Mouse (Mus musculus): ENCODE measurements around the gene B230217C12Rik.

The B230217C12Rik gene

GRCm38 (mm10) chr11:97809235-97810121 is 31.1 kb upstream of the B230217C12Rik start:
- no peak for DNase-seq (ENCODE audit: low spot score)

DNA sequence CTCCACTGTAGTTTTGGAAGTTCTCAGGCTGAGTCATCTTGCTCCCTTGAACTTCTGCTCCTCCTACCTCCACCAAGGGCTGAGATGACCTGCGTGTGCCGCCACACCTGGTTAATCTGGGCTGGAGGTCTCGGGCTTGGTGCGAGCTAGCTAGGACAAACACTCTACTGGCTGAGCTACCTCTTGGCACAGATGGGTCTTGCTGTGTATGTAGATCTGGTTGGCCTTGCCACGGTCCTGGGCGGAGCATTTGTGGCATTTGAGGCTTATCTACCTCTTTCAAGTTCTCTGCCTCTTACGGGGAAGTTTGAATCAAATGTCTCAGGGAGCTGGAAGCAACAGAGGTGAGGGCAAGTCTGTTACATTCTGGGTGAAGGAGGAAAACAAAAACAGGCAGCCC is 30.2 kb upstream of the B230217C12Rik start:
- DNase-seq (ENCODE audit: low spot score) = no peak

DNA sequence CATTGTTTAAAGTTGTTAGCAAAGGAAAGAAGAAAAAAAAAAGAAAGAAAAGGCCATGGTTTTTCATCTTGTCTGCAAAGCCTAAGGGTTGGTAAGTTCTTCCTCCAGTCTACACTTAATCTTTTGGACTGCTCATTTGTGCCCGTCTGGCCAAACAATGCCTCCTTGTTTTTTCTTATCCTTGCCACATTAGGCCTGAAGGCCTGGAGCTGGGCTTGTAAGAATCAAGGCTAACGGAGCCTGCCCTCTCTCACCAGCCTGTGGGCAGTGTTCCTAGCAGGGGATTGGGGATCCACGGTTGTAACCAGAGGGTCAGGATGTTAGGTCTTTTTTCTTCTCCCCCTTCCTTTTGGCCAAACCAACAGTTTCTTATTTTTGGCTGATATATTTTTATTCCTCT is 29.6 kb upstream of the B230217C12Rik start:
- no peak for DNase-seq (ENCODE audit: low spot score)

DNA sequence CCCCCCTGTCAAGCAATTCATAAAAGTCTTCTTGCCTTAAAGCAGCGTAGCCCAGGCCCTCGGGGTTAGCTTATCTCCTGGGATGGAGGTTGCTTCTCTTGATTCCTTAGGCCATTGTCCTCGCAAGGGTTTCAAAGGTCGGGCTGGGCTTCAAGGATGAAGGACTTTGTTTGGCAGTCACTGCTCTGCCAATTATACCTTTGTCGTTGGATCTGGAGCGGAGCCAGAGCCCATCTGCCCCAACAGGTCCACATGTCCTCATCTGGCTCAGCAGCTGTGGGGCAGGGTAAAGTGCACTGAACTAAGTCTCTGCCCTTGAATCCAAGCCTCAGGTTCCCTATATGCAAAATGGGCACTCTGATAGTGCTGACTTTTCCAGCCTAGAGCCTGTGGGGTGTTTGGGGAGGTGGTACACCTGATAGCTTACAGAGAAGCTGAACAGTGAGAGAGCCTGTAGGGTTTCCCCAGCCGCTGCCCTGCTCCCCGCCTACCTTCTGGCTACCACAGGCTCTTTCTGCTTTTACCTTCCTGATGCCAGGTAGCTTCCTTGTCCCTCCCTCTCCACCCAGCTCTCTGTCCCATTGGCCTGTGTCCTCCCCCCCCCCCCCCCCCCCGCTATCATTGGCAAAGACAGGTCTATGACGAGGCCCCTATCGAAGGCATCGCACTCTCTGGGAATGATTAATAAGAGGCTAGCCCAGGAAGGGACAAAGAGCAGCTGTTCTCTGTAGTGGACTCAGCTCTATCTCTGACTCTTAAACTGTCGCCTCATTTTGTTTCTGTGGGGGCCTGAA is 28.8 kb upstream of the B230217C12Rik start:
- DNase-seq (ENCODE audit: low spot score) = no peak

DNA sequence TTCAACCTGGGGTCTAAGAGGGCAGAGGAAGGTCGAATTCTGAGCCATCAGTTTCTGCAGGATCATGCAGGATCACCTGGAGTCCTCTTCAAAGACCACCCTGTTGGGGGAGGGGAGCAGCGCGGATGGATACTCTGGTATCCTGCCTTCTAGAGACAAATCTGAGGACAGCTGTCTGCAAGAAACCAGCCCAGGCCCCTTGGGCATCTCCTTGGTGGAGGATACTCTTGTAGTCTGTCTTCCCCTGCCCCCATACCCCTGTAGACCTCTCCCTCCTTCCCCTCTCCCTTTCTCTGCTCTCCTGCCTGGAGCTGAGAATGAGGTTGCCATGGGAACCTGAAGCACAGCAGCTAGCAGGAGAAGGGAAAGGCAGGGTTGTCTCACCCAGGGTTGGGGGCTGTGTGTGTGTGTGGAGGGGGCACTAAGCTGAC is 28.1 kb upstream of the B230217C12Rik start:
- DNase-seq (ENCODE audit: low spot score) = peak; percentile 82

DNA sequence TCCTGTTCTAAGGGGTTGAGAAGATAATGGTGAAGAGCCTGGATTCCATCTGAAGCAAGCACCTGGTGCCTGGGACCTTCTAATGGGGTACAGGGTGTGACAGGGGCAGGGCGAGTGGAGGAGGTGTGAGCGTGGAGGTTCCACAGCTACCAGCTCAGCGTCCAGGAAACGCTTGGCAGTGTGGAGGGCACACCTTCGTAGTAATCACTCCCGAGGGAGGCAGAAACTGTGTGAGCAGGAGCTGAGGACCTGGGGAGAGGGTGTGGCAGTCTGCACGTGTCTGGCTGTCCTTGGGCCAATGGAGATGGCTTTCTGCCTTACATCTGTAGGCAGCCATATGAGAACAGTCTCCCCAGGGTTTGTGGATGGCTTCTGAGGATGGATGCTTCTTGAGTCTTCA is 27.5 kb upstream of the B230217C12Rik start:
- DNase-seq (ENCODE audit: low spot score) = no peak

GRCm38 (mm10) chr11:97813746-97814515 is 26.6 kb upstream of the B230217C12Rik start:
- DNase-seq (ENCODE audit: low spot score) = no peak

GRCm38 (mm10) chr11:97815736-97816135 is 24.8 kb upstream of the B230217C12Rik start:
- no peak for DNase-seq (ENCODE audit: low spot score)

DNA sequence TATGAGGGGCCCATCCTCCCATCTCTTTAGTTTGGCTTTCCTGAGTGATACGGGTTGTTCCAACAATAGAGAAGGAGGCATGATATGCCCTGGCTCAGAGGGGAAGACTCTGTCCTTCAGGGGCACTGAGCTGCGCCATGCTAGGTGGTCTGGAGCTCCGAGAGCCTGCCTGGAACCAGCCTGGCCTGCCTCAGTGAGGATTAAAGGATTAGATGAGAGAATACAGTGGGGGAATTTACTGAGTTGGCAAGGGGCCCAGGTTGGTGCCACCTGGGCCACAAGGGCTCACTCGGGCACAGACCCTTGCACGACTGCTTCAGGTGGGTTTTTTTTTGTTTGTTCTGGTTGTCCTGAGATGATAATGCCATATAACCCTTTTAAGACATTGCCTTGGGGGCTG is 24.4 kb upstream of the B230217C12Rik start:
- DNase-seq (ENCODE audit: low spot score) = no peak

DNA sequence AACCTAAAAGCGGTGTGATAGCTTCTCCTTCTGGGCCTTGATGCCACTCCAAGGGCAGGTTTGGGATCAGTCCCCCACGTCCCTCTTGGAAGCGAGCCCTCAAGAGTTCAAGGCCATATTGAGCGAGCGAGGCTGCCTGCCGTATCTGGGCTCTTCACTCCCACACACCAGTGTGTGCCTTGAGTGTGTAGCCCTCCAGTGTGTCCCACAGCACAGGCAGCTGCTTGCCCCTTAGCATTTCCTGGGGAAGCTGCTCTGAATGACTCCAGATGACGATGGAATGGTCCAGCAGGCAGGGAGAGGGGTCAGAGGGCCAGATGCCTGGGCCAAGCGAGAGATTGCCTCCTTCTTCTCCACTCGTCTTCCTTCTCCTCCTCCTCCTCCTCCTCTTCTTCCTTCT is 23.7 kb upstream of the B230217C12Rik start:
- peak; percentile 61 for DNase-seq (ENCODE audit: low spot score)

DNA sequence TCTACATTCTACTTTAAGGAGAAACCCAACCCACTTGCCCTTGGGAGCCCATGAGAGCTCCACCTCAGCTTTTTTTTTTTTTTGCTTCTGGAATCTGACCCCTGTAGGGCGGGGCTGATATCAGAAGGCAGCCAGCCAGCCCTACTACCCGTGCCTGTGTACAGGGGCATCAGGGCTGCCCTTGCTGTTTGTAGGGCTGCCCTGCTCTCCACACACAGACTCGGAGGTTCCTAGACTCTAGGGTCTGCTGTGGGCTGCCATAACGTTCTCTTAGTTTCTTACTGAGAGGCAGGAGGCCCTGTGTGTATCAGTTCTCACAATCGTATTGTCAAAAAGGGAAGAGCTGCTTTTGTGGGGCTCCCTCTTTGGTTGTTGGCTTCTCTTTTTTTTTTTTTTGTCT is 23.2 kb upstream of the B230217C12Rik start:
- peak; percentile 64 for DNase-seq (ENCODE audit: low spot score)

GRCm38 (mm10) chr11:97818003-97818402 is 22.6 kb upstream of the B230217C12Rik start:
- no peak for DNase-seq (ENCODE audit: low spot score)

- DNase-seq (ENCODE audit: low spot score) = peak; percentile 85
Observed at GRCm38 (mm10) chr11:97818571-97818970, 22.0 kb upstream of the B230217C12Rik start.

DNA sequence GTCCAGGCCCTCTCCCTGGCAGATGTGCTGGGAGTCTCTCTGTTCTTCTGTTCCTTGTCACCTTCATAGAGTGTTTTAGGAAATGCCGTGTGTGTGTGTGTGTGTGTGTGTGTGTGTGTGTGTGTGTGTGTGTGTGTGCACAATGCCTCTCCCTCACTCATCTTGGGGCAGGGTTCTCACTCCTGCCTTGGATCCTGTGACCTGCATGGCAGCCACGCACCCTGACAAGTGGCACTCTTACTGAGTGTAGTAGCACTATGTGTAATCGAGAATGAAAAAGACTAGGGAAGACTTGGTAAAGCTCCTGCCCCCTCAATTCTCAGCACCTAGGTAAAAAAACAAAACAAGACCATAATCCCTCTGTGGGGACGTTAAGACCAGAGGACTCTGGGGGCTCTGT is 21.5 kb upstream of the B230217C12Rik start:
- no peak for DNase-seq (ENCODE audit: low spot score)

- DNase-seq (ENCODE audit: low spot score) = no peak
Observed at GRCm38 (mm10) chr11:97819923-97820322, 20.7 kb upstream of the B230217C12Rik start.

DNA sequence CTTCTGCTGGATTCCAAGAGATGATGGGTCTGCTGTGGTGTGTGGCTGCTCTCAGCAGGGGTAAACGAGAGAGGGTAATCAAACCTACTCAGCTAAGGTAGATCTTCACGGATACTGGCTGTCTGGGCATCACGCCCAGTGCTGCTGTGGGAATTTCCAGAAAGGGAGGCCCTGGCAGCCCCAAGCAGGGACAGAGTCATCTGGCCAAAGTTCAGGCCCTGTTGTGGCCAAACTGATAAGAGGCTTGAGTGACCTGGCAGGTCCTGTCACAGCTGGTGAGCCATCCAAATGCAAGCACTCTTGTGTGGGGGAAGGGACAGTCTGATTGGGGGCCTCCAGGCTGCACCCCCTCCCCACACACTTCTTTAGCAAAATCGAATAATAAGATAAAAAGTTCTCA is 19.7 kb upstream of the B230217C12Rik start:
- no peak for DNase-seq (ENCODE audit: low spot score)

DNA sequence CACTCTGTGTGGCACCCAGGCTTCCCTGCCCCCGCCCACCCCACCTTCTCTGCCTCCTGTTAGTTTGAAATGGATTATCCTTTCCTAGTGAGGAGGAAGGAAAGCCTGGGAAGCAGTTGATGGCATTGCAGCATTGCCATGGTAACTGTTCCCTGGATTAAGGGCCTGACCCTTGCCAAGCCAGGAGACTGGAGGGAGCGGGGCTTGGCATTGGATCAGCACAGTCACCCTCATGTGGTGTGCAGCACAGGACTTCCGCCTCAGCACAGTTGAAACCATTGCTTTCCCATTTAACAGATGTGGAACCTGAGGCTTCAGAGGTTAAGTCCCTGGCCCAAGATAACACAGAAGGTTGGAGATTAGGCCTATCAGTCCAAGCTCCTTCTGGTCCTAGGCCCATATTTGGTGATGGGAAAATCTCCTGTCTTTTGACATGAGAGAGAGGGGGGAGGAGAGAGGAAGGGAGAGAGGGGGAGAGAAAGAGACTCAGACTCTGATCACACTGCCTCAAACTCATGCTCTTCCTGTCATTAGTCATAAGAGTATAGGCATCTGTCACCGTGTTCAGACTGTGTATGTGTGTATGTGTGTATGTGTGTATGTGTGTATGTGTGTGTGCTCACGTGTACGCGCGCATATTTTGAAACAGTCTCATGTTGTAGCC is 19.0 kb upstream of the B230217C12Rik start:
- DNase-seq (ENCODE audit: low spot score) = no peak

DNA sequence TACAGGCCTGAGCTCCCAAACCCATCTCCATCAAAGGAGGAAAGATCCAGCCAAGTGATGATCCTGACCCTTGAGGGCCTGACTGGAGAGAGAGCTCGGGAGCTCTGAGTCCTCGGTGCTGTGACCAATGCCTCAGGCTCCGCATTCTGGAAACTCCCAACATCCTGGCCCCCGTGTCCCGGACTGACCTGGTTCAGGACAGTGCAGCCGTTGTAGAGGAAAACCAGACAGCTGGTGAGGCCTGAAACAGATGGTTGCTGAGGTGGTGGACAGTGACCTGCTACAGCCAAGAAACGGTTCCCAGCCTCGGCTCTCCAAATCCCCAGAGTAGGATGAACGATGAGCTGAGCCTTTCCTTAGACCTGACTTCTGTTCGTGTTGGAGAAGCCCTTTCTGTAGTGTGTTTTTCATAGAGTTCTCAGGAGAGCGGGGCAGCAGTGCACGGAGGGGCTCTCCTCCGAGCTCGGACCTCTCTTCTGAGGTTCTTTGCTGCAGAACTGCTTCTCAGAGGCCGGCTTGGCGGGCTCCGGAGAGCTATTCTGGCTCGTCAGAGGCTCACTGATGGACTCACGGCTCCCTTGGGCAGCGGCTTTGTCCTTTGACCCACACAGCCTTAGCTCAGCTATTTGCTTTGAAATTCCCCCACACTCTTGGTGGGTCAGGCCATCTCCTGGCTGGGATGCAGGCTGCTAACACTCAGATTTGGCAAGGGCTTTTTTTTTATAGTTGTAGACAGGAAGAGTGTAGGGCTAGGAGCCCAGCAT is 17.6 kb upstream of the B230217C12Rik start:
- no peak for DNase-seq (ENCODE audit: low spot score)

DNA sequence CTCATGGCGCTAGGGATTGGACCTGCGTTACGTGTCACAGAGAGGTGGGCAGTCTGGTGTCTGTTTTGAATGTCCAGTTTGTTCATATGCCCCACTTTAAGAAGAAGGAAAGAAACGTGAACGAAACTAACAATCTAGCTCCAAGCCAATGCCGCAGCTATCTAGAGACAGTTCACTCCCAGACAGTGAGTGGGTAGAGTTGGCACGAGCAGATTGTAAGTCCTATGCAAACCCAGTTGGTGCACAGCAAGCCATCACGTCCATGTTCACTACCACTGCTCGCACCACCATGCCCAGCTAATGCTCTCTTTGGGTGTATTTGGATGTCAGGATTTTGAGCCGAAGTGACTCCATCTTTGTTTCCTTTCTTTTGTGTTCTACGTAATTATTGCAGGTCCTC is 16.4 kb upstream of the B230217C12Rik start:
- no peak for DNase-seq (ENCODE audit: low spot score)

GRCm38 (mm10) chr11:97824895-97825294 is 15.7 kb upstream of the B230217C12Rik start:
- DNase-seq (ENCODE audit: low spot score) = no peak

DNA sequence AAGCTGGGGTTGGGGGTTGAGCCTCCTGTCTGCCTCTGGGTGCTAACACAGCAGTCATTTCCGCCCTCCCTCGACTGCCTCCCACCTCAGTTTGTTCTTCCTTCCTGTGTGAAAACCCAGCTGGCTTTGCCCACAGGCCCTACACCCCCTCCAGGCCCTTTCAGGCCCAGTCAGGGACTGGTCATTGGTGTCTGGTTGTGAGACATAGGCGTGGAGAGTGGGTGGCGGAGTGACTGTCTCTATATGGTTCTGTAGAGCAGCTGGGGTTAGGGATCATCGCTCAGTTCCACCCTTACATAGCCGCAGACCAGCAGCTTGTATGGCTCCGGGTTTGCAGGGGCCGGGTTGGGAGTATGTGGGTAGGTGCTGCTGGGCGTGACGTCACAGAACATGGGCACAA is 15.3 kb upstream of the B230217C12Rik start:
- DNase-seq (ENCODE audit: low spot score) = no peak

Measured in embryo, embryonic 10.5 days (tissue).